8 mouse cellular contexts compared by ENCODE assay signal in the genomic region with DNA sequence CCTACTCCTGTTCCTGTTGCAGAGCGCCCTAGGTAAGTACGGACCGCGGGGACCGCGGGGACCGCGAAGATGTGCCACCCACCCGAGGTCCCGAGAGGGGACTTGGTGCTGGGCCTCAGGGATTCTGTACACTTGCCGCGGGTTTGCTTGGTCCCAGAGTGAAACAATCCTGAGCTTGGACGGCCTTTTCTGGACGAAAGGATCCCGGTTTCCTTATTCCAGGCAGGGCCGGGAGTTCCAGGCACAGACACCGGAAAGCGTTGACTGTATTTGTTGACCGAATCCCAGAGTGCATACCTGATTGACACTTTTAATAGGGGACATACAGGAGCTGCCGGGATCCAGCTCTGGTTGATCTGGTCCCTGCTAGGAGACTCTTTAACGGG. TPM values are rescaled to one million over a fixed set of nuclear protein-coding genes. Genes with fewer than 3 reads are reported as not detected.
DNase-seq lines count a peak whose midpoint lies in the region; ATAC-seq and TF ChIP-seq lines count a peak whose summit lies in the region.

No protein-coding gene starts in this region.

- no peaks in the 10 kb centered on the region for H3K36me3 ChIP-seq in testis, adult 2 months (ENCODE audit: control insufficient read depth, insufficient read depth, low read length)
- no peaks in the 10 kb centered on the region for H3K36me3 ChIP-seq in forebrain, embryonic 13.5 days (ENCODE audit: poor library complexity, severe bottlenecking)
- H3K36me3 ChIP-seq in limb, embryonic 15.5 days, result no peaks in the 10 kb centered on the region
- no peaks in the 10 kb centered on the region for H3K36me3 ChIP-seq in stomach, embryonic 16.5 days (ENCODE audit: control insufficient read depth, insufficient read depth, low read length)

- peaks cover 15% of the 10 kb centered on the region for H3K27me3 ChIP-seq in testis, adult 2 months (ENCODE audit: control insufficient read depth, insufficient read depth, low read length)
- peaks cover 53% of the 10 kb centered on the region for H3K27me3 ChIP-seq in forebrain, embryonic 13.5 days
- peaks cover 36% of the 10 kb centered on the region for H3K27me3 ChIP-seq in limb, embryonic 15.5 days
- H3K27me3 ChIP-seq in stomach, embryonic 16.5 days (ENCODE audit: control insufficient read depth, insufficient read depth, low read length), result peaks cover 4% of the 10 kb centered on the region; the same call in 1 of the 2 replicates

- no peak for TF ChIP-seq POLR2A in testis, adult 2 months (IDR thresholded peaks at IDR 0.05; ENCODE audit: control insufficient read depth, low read depth, low read length)

- no peak overlapping the region for H3K27ac ChIP-seq in testis, adult 2 months (ENCODE audit: control insufficient read depth, insufficient read depth, low read depth, low read length)
- no peak overlapping the region for H3K27ac ChIP-seq in forebrain, embryonic 13.5 days
- H3K27ac ChIP-seq in limb, embryonic 15.5 days, result peak overlapping the region; percentile 70; the same call in 1 of the 2 replicates
- peak overlapping the region; percentile 61; the same call in 1 of the 2 replicates for H3K27ac ChIP-seq in stomach, embryonic 16.5 days (ENCODE audit: low read length)

- no peak for DNase-seq in testis, postnatal 10 days (ENCODE audit: low spot score)
- DNase-seq in adrenal gland, adult 18-20 months (ENCODE audit: low spot score in 2 of 2), result no peak
- DNase-seq in urinary bladder, postnatal 4 days (ENCODE audit: low spot score in 2 of 2), result no peak
- DNase-seq in spleen, adult 12 weeks (ENCODE audit: low spot score), result no peak

- H3K4me2 ChIP-seq in forebrain, embryonic 13.5 days, result peak overlapping the region; percentile 80
- peak overlapping the region; percentile 98 for H3K4me2 ChIP-seq in limb, embryonic 15.5 days
- H3K4me2 ChIP-seq in stomach, embryonic 16.5 days (ENCODE audit: low read depth, low read length), result peak overlapping the region; percentile 92

- H3K4me1 ChIP-seq in testis, adult 2 months (ENCODE audit: control insufficient read depth, insufficient read depth, low read length), result peaks cover 15% of the 10 kb centered on the region
- H3K4me1 ChIP-seq in forebrain, embryonic 13.5 days, result peaks cover 13% of the 10 kb centered on the region
- peaks cover 10% of the 10 kb centered on the region; the same call in 1 of the 2 replicates for H3K4me1 ChIP-seq in limb, embryonic 15.5 days
- H3K4me1 ChIP-seq in stomach, embryonic 16.5 days (ENCODE audit: control insufficient read depth, insufficient read depth, low read length), result no peaks in the 10 kb centered on the region

- peak overlapping the region; percentile 68 for H3K4me3 ChIP-seq in testis, adult 2 months (ENCODE audit: control insufficient read depth, low read depth, low read length)
- H3K4me3 ChIP-seq in forebrain, embryonic 13.5 days, result peak overlapping the region; percentile 52
- H3K4me3 ChIP-seq in limb, embryonic 15.5 days, result peak overlapping the region; percentile 55
- H3K4me3 ChIP-seq in stomach, embryonic 16.5 days (replicated peaks; ENCODE audit: low read length), result peak overlapping the region; percentile 63

- H3K9ac ChIP-seq in forebrain, embryonic 13.5 days, result peak overlapping the region; percentile 66
- peak overlapping the region; percentile 52 for H3K9ac ChIP-seq in limb, embryonic 15.5 days
- peak overlapping the region; percentile 76 for H3K9ac ChIP-seq in stomach, embryonic 16.5 days (ENCODE audit: low read length)

- WGBS in forebrain, embryonic 13.5 days, result under 1% methylated on average over 19 of the region's 21 CpGs
- WGBS in limb, embryonic 15.5 days, result 1% methylated on average over 21 of the region's 21 CpGs
- under 1% methylated on average over 21 of the region's 21 CpGs for WGBS in stomach, embryonic 16.5 days

- ATAC-seq in forebrain, embryonic 13.5 days, result no peak
- 0 out of 2 replicates have a peak, but pooled peaks have one; percentile 19 for ATAC-seq in limb, embryonic 15.5 days (ENCODE audit: insufficient number of reproducible peaks, low FRiP score, low TSS enrichment, low read depth)
- no peak; the same call in 1 of the 2 replicates for ATAC-seq in stomach, embryonic 16.5 days (ENCODE audit: insufficient read depth, low FRiP score)

- no peak for TF ChIP-seq CTCF in testis, adult 2 months (IDR thresholded peaks at IDR 0.05; ENCODE audit: control insufficient read depth, insufficient read depth, insufficient replicate concordance, low read depth, low read length)

- no peaks in the 10 kb centered on the region for H3K9me3 ChIP-seq in forebrain, embryonic 13.5 days (replicated peaks)
- no peaks in the 10 kb centered on the region for H3K9me3 ChIP-seq in limb, embryonic 15.5 days
- no peaks in the 10 kb centered on the region for H3K9me3 ChIP-seq in stomach, embryonic 16.5 days (replicated peaks; ENCODE audit: control insufficient read depth, low read length)

RNA-seq across cellular contexts. Expression of a gene that starts 0.5 kb away (rescaled TPM):
- 0.43 and 0.67 TPM in 2 replicates for polyA plus RNA-seq in testis, adult 2 months (2012; rRNA removed)
- 0.13 TPM in 2 replicates for polyA plus RNA-seq in forebrain, embryonic 13.5 days (2015; fragmentation: Nextera tagmentation; extraction: Ambion mirVana)
- polyA plus RNA-seq in limb, embryonic 15.5 days (2015; fragmentation: Nextera tagmentation; extraction: Ambion mirVana), result 1.4 and 1.7 TPM in 2 replicates
- polyA plus RNA-seq in stomach, embryonic 16.5 days (2015; fragmentation: Nextera tagmentation; extraction: Ambion mirVana), result 1.6 and 2.6 TPM in 2 replicates
- total RNA-seq in adrenal gland, adult 18-20 months (2021), result under 1 TPM; 0.10 to 0.19 TPM

RNA-seq across cellular contexts. Expression of a gene that starts 41.4 kb away (rescaled TPM):
- polyA plus RNA-seq in testis, adult 2 months (2012; rRNA removed), result 0.17 TPM in 1 of 2 replicates, not detected in the other
- polyA plus RNA-seq in forebrain, embryonic 13.5 days (2015; fragmentation: Nextera tagmentation; extraction: Ambion mirVana), result not detected in 2 replicates
- polyA plus RNA-seq in limb, embryonic 15.5 days (2015; fragmentation: Nextera tagmentation; extraction: Ambion mirVana), result 1.0 and 1.1 TPM in 2 replicates
- polyA plus RNA-seq in stomach, embryonic 16.5 days (2015; fragmentation: Nextera tagmentation; extraction: Ambion mirVana), result 2.0 and 2.1 TPM in 2 replicates
- total RNA-seq in adrenal gland, adult 18-20 months (2021), result under 1 TPM; 0.10 to 0.36 TPM

Comparison
In these comparisons a context has a peak if more than half of its experiments do, and no peak if none do; other contexts are left out.
1. H3K27ac ChIP-seq: peak in limb, embryonic 15.5 days (single experiment) and stomach, embryonic 16.5 days (single experiment); none in testis, adult 2 months (single experiment) and forebrain, embryonic 13.5 days (single experiment).
2. Peak in every context shown above with its lines, with median percentiles within 50 percentile points of each other: H3K4me3 ChIP-seq, H3K4me2 ChIP-seq and H3K9ac ChIP-seq.